Mouse (Mus musculus): ENCODE measurements at regions not wholly inside any gene's neighbourhood (a gene's known extent, or its start where the extent isn't known, plus 50 kb on each side); places are given as distances from the start of the nearest gene placed in this dataset.
A peak's percentile ranks its signal among the peaks of the same experiment; 100 is the strongest.

DNA sequence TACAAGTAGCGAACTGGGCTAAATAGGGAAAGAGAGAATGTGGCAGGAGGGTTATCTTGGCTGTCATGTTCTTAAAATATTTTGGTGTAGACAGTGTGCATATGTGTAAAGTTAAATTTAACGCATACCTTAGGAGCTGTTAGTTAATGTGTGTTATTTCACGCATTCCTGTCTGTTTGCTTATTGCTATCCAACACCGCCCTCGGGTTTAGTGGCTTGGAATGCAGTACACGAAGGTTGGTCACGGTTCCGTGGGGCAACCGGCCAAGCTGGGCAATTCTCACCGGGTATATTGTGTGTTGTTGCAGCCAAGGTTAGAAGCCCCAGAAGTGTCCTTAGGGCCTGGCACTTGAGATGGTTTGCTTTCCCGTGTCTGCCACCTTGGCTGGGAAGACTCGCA lies 105.6 kb downstream of the Ppp4r2 start:
- Histone ChIP-seq H3K36me3 (replicated peaks; ENCODE audit: control insufficient read depth, insufficient read depth, low read depth, low read length) (no peaks in the 10 kb centered on the region), H3K4me1 (ENCODE audit: control insufficient read depth, insufficient read depth, low read length) (no peaks in the 10 kb centered on the region), H3K27me3 (ENCODE audit: control insufficient read depth, insufficient read depth, low read length) (no peaks in the 10 kb centered on the region), H3K4me2 (ENCODE audit: low read depth, low read length) (no peak overlapping the region), H3K9ac (replicated peaks; ENCODE audit: low read length) (no peak overlapping the region), H3K27ac (replicated peaks; ENCODE audit: low read depth, low read length) (no peak overlapping the region), H3K4me3 (ENCODE audit: low read depth, low read length) (no peak overlapping the region), H3K9me3 (replicated peaks; ENCODE audit: control insufficient read depth, low read length) (no peaks in the 10 kb centered on the region)
- WGBS = 81% methylated on average over 12 of the region's 12 CpGs
- DNase-seq (ENCODE audit: low spot score) (no peak), ATAC-seq (replicated peaks; ENCODE audit: insufficient number of reproducible peaks, low FRiP score, low TSS enrichment, low read depth) (no peak)

DNA sequence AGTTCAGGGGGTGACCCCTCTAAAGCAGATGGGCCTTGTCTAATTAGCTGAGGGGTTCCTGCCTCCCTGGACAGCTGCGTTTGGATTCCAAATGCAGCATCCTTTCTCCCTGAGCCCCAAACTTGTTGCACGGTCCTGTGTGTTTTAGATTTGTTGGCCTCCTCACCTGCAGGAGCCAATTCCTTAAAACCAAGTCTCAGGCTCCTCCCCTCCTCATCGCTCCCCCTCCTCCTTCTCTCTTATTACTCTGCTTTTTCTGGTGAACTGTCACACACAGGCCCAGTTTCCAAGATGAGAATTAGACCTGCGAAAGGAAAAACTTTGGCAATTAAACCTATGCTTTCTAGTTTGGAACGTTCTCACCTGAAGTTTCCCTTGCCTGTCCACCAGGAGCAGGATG lies 106.3 kb downstream of the Ppp4r2 start:
- Histone ChIP-seq H3K4me3 (ENCODE audit: low read depth, low read length) (no peak overlapping the region), H3K4me1 (ENCODE audit: control insufficient read depth, insufficient read depth, low read length) (no peaks in the 10 kb centered on the region), H3K36me3 (replicated peaks; ENCODE audit: control insufficient read depth, insufficient read depth, low read depth, low read length) (no peaks in the 10 kb centered on the region), H3K4me2 (ENCODE audit: low read depth, low read length) (no peak overlapping the region), H3K9ac (replicated peaks; ENCODE audit: low read length) (no peak overlapping the region), H3K27ac (replicated peaks; ENCODE audit: low read depth, low read length) (no peak overlapping the region), H3K9me3 (replicated peaks; ENCODE audit: control insufficient read depth, low read length) (no peaks in the 10 kb centered on the region), H3K27me3 (ENCODE audit: control insufficient read depth, insufficient read depth, low read length) (no peaks in the 10 kb centered on the region)
- no peak for DNase-seq (ENCODE audit: low spot score)
- WGBS = 89% methylated on average over 5 of the region's 5 CpGs
- no peak for ATAC-seq (replicated peaks; ENCODE audit: insufficient number of reproducible peaks, low FRiP score, low TSS enrichment, low read depth)

DNA sequence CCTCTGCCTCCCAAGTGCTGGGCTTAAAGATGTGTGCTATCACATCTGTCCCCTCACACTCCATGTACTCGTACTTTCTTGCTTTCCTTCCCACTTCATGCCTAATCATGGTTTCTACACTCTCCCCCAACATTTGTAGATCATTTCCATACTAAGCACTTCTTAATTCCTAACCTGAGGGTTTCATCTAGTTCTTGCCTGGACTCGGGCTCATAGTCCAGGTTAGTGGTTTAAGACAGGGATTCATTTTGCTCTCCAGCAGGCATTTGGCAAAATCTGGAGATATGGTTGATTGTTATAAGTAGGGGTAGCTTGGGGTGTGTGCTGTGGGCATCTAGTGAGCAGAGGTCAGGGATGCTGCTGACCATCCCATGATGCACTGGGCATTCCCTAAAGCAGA lies 108.3 kb downstream of the Ppp4r2 start:
- WGBS = 81% methylated on average over 2 of the region's 2 CpGs
- ATAC-seq (replicated peaks; ENCODE audit: insufficient number of reproducible peaks, low FRiP score, low TSS enrichment, low read depth) = no peak

DNA sequence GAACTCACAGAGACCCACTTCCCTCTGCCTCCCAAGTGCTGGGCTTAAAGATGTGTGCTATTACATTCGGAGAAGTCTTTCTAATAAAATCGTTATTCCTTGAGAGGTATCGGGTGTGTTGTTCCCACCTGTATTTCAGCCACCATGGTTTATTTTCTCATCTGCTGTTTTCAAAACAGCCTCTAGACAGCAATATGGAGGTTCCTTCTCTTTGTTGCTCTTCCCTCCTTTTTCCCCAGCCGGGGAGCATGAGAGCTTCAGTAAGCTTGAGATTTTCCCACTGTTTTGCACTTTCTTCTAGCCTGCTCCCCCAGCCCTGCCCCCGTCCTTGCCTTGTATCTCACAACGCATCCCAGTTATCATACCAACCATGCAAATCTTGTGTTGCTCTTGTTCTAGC lies 109.5 kb downstream of the Ppp4r2 start:
- H3K4me1 ChIP-seq (ENCODE audit: control insufficient read depth, insufficient read depth, low read length) = no peaks in the 10 kb centered on the region
- H3K27ac ChIP-seq (replicated peaks; ENCODE audit: low read depth, low read length) = no peak overlapping the region
- DNase-seq (ENCODE audit: low spot score) (no peak), ATAC-seq (replicated peaks; ENCODE audit: insufficient number of reproducible peaks, low FRiP score, low TSS enrichment, low read depth) (no peak)
- no peak overlapping the region for H3K9ac ChIP-seq (replicated peaks; ENCODE audit: low read length)
- no peak overlapping the region for H3K4me3 ChIP-seq (ENCODE audit: low read depth, low read length)
- no peaks in the 10 kb centered on the region for H3K9me3 ChIP-seq (replicated peaks; ENCODE audit: control insufficient read depth, low read length)
- WGBS = 77% methylated on average over 6 of the region's 6 CpGs
- H3K36me3 ChIP-seq (replicated peaks; ENCODE audit: control insufficient read depth, insufficient read depth, low read depth, low read length) = no peaks in the 10 kb centered on the region
- no peak overlapping the region for H3K4me2 ChIP-seq (ENCODE audit: low read depth, low read length)
- H3K27me3 ChIP-seq (ENCODE audit: control insufficient read depth, insufficient read depth, low read length) = no peaks in the 10 kb centered on the region

More for the DNA sequence above, 108.3 kb downstream of the Ppp4r2 start:
- Histone ChIP-seq H3K4me2 (ENCODE audit: low read depth, low read length) (no peak overlapping the region), H3K27me3 (ENCODE audit: control insufficient read depth, insufficient read depth, low read length) (no peaks in the 10 kb centered on the region), H3K4me3 (ENCODE audit: low read depth, low read length) (no peak overlapping the region), H3K9ac (replicated peaks; ENCODE audit: low read length) (no peak overlapping the region), H3K27ac (replicated peaks; ENCODE audit: low read depth, low read length) (no peak overlapping the region), H3K4me1 (ENCODE audit: control insufficient read depth, insufficient read depth, low read length) (no peaks in the 10 kb centered on the region), H3K36me3 (replicated peaks; ENCODE audit: control insufficient read depth, insufficient read depth, low read depth, low read length) (no peaks in the 10 kb centered on the region), H3K9me3 (replicated peaks; ENCODE audit: control insufficient read depth, low read length) (no peaks in the 10 kb centered on the region)
- no peak for DNase-seq (ENCODE audit: low spot score)

DNA sequence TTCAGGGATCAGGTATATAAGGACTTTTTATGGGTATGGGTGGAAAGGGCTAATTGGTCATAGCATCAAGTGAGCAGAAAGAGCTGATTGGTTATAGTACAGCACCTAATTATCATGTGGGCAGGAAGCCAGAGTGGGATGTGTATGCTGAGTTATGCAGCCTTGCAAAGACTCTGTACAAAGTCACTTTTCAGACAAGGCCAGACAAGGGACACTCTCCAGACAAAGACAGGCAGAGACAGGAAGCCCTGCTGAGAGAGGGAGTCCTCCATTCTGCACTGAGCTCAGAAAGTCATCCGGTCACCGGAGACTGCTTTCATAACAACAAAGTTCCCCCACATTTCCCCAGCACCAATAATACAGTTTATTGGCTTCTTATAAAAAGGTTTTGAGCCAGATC lies 112.4 kb downstream of the Ppp4r2 start:
- no peaks in the 10 kb centered on the region for H3K4me1 ChIP-seq (ENCODE audit: control insufficient read depth, insufficient read depth, low read length)
- H3K27me3 ChIP-seq (ENCODE audit: control insufficient read depth, insufficient read depth, low read length) = no peaks in the 10 kb centered on the region
- no peaks in the 10 kb centered on the region for H3K36me3 ChIP-seq (replicated peaks; ENCODE audit: control insufficient read depth, insufficient read depth, low read depth, low read length)
- H3K27ac ChIP-seq (replicated peaks; ENCODE audit: low read depth, low read length) = no peak overlapping the region
- no peak overlapping the region for H3K4me2 ChIP-seq (ENCODE audit: low read depth, low read length)
- no peaks in the 10 kb centered on the region for H3K9me3 ChIP-seq (replicated peaks; ENCODE audit: control insufficient read depth, low read length)
- H3K9ac ChIP-seq (replicated peaks; ENCODE audit: low read length) = no peak overlapping the region
- DNase-seq (ENCODE audit: low spot score) (no peak), ATAC-seq (replicated peaks; ENCODE audit: insufficient number of reproducible peaks, low FRiP score, low TSS enrichment, low read depth) (no peak)
- 91% methylated on average over 2 of the region's 2 CpGs for WGBS
- H3K4me3 ChIP-seq (ENCODE audit: low read depth, low read length) = no peak overlapping the region

DNA sequence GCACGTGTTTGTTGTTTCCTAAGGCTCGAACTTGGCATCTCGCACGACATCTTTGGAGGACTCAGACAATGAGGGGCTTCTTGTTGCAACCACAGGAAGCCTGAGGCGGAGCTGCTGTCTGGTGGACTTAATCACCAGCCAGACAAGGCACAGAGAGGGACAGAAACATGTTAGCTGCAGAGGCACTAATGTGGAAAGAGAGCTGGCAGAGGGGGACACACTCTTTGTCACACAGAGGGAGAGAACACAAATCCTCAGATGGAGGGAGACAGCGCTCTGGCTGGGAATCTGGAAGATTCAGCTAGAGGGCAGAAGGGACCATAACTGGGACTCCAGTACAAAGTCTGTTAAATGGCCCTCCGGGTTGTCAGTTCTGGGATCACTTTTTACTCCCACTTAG lies 114.9 kb downstream of the Ppp4r2 start:
- no peaks in the 10 kb centered on the region for H3K36me3 ChIP-seq (replicated peaks; ENCODE audit: control insufficient read depth, insufficient read depth, low read depth, low read length)
- no peak overlapping the region for H3K4me2 ChIP-seq (ENCODE audit: low read depth, low read length)
- no peaks in the 10 kb centered on the region for H3K27me3 ChIP-seq (ENCODE audit: control insufficient read depth, insufficient read depth, low read length)
- no peak overlapping the region for H3K9ac ChIP-seq (replicated peaks; ENCODE audit: low read length)
- no peak overlapping the region for H3K27ac ChIP-seq (replicated peaks; ENCODE audit: low read depth, low read length)
- no peak overlapping the region for H3K4me3 ChIP-seq (ENCODE audit: low read depth, low read length)
- 48% methylated on average over 7 of the region's 7 CpGs for WGBS
- no peaks in the 10 kb centered on the region for H3K4me1 ChIP-seq (ENCODE audit: control insufficient read depth, insufficient read depth, low read length)
- no peaks in the 10 kb centered on the region for H3K9me3 ChIP-seq (replicated peaks; ENCODE audit: control insufficient read depth, low read length)
- no peak for ATAC-seq (replicated peaks; ENCODE audit: insufficient number of reproducible peaks, low FRiP score, low TSS enrichment, low read depth)
- DNase-seq (ENCODE audit: low spot score) = peak; percentile 16

DNA sequence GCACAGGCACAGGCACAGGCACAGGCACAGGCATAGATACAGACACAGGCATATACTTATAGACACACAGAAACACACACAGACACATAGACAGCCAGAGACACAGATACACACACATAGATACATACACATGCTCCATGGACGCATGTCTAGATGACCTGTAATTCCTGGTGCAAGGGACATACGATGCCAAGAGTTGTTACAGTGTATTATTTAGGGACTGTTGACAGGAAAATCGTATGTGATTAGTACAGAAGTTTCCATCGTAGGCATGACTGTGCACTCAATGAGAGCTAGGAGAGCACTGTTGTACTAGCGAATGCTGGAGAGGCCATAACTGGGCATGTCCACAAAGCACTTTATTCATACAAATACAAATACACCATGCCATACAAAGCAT lies 118.2 kb downstream of the Ppp4r2 start:
- no peak overlapping the region for H3K4me3 ChIP-seq (ENCODE audit: low read depth, low read length)
- no peak overlapping the region for H3K27ac ChIP-seq (replicated peaks; ENCODE audit: low read depth, low read length)
- no peak overlapping the region for H3K4me2 ChIP-seq (ENCODE audit: low read depth, low read length)
- DNase-seq (ENCODE audit: low spot score) (no peak), ATAC-seq (replicated peaks; ENCODE audit: insufficient number of reproducible peaks, low FRiP score, low TSS enrichment, low read depth) (no peak)
- 84% methylated on average over 5 of the region's 5 CpGs for WGBS
- no peak overlapping the region for H3K9ac ChIP-seq (replicated peaks; ENCODE audit: low read length)
- H3K9me3 ChIP-seq (replicated peaks; ENCODE audit: control insufficient read depth, low read length) = no peaks in the 10 kb centered on the region
- no peaks in the 10 kb centered on the region for H3K4me1 ChIP-seq (ENCODE audit: control insufficient read depth, insufficient read depth, low read length)
- no peaks in the 10 kb centered on the region for H3K36me3 ChIP-seq (replicated peaks; ENCODE audit: control insufficient read depth, insufficient read depth, low read depth, low read length)
- no peaks in the 10 kb centered on the region for H3K27me3 ChIP-seq (ENCODE audit: control insufficient read depth, insufficient read depth, low read length)

DNA sequence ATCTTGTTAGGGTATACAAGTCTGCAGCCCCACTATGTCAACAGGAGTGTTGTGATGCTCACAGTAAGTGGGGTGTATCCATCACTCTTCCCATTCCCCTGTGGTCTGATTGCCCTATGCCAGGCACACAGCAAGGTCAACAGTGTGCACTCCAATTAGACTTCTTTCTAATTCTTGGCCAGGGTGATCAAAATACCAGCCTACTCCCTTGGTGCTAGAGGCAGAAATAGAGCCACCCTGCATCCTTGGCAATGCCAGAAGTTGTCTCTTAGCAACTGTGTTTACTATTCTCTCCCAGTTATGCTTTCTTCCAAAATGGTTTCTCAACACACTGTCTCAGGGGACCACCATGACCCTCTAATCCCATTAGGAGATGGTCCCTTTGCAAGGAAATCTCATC lies 119.0 kb downstream of the Ppp4r2 start:
- Histone ChIP-seq H3K27ac (replicated peaks; ENCODE audit: low read depth, low read length) (no peak overlapping the region), H3K36me3 (replicated peaks; ENCODE audit: control insufficient read depth, insufficient read depth, low read depth, low read length) (no peaks in the 10 kb centered on the region), H3K4me1 (ENCODE audit: control insufficient read depth, insufficient read depth, low read length) (no peaks in the 10 kb centered on the region), H3K27me3 (ENCODE audit: control insufficient read depth, insufficient read depth, low read length) (no peaks in the 10 kb centered on the region), H3K4me2 (ENCODE audit: low read depth, low read length) (no peak overlapping the region), H3K9me3 (replicated peaks; ENCODE audit: control insufficient read depth, low read length) (no peaks in the 10 kb centered on the region), H3K4me3 (ENCODE audit: low read depth, low read length) (no peak overlapping the region), H3K9ac (replicated peaks; ENCODE audit: low read length) (no peak overlapping the region)
- DNase-seq (ENCODE audit: low spot score) (no peak), ATAC-seq (replicated peaks; ENCODE audit: insufficient number of reproducible peaks, low FRiP score, low TSS enrichment, low read depth) (no peak)

DNA sequence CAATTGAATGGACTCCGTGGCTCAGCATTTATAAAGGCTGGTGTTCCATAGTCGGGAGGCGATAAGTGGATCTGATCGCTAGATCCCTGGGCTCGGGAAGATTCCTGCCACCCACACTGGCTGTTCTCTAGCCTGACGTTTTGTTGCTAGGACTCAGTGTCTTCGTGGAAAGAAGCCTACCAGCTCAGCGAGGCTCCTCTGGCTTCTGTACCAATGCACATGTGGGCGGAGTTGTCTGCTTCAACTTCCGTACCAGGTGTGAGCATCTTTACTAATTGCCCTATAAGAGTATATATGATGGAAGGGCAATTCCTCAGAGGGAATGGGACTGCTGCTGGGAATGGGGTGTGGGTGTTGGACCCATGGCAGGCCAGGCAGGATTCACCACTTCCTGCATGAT lies 121.1 kb downstream of the Ppp4r2 start:
- no peak overlapping the region for H3K4me2 ChIP-seq (ENCODE audit: low read depth, low read length)
- H3K27me3 ChIP-seq (ENCODE audit: control insufficient read depth, insufficient read depth, low read length) = no peaks in the 10 kb centered on the region
- no peaks in the 10 kb centered on the region for H3K36me3 ChIP-seq (replicated peaks; ENCODE audit: control insufficient read depth, insufficient read depth, low read depth, low read length)
- no peak overlapping the region for H3K9ac ChIP-seq (replicated peaks; ENCODE audit: low read length)
- no peaks in the 10 kb centered on the region for H3K4me1 ChIP-seq (ENCODE audit: control insufficient read depth, insufficient read depth, low read length)
- no peaks in the 10 kb centered on the region for H3K9me3 ChIP-seq (replicated peaks; ENCODE audit: control insufficient read depth, low read length)
- ATAC-seq (replicated peaks; ENCODE audit: insufficient number of reproducible peaks, low FRiP score, low TSS enrichment, low read depth) (no peak), DNase-seq (ENCODE audit: low spot score) (no peak)
- 88% methylated on average over 10 of the region's 10 CpGs for WGBS
- H3K27ac ChIP-seq (replicated peaks; ENCODE audit: low read depth, low read length) = no peak overlapping the region
- H3K4me3 ChIP-seq (ENCODE audit: low read depth, low read length) = no peak overlapping the region
